Mouse (Mus musculus) kidney, embryonic 15.5 days (tissue): ENCODE measurements around the gene Wbp11. TPM values are rescaled to one million over a fixed set of nuclear protein-coding genes. Genes with fewer than 3 reads are reported as not detected.

ENCODE experiments used
- ATAC-seq: fragments of 200-750 bp; cut with Nextera tagmentation; replicated peaks from 2 replicates; pipeline ENCODE4 v1.8.0; 2017; ENCODE audit warnings: moderate TSS enrichment; ENCODE audit not compliant: low FRiP score
- H3K27ac ChIP-seq: fragments of 300-500 bp; sonication (generic); 2 replicates; pipeline ENCODE4 v1.5.1; 2015; ENCODE audit warnings: mild to moderate bottlenecking, inconsistent platforms
- H3K27me3 ChIP-seq: fragments of 300-500 bp; sonication (generic); 2 replicates; pipeline ENCODE4 v1.6.1; 2015; ENCODE audit warnings: inconsistent platforms
- H3K36me3 ChIP-seq: fragments of 300-500 bp; sonication (generic); 2 replicates; pipeline ENCODE4 v1.6.1; 2015; ENCODE audit warnings: inconsistent platforms
- H3K4me1 ChIP-seq: fragments of 300-500 bp; sonication (generic); 2 replicates; pipeline ENCODE4 v1.6.1; 2015; ENCODE audit warnings: inconsistent platforms
- H3K4me2 ChIP-seq: fragments of 300-500 bp; sonication (generic); 2 replicates; pipeline ENCODE4 v1.6.1; 2015; ENCODE audit warnings: moderate library complexity, mild to moderate bottlenecking, inconsistent platforms
- H3K4me3 ChIP-seq: fragments of 300-500 bp; sonication (generic); replicated peaks from 2 replicates; pipeline ENCODE4 v1.5.1; 2015; ENCODE audit warnings: mild to moderate bottlenecking, inconsistent platforms
- H3K9ac ChIP-seq: fragments of 300-500 bp; sonication (generic); 2 replicates; pipeline ENCODE4 v1.6.1; 2015; ENCODE audit warnings: mild to moderate bottlenecking, inconsistent platforms
- H3K9me3 ChIP-seq: fragments of 300-500 bp; sonication (generic); replicated peaks from 2 replicates; pipeline ENCODE4 v1.6.1; 2016; ENCODE audit warnings: inconsistent platforms
- WGBS: fragments of 180-500 bp; shearing (Covaris S2); methylation state at CpG from one replicate; pipeline ENCODE4 v1.1.7; 2015; ENCODE audit warnings: mixed read lengths; 5-methylcytosine and 5-hydroxymethylcytosine counted together
- polyA plus RNA-seq: library from polyadenylated mRNA; unstranded; fragments of >200 nt; fragmentation: Nextera tagmentation; extraction: Ambion mirVana; gene quantifications from 2 replicates; pipeline ENCODE4 v1.2.1, GENCODE M21; 2015

Gene Wbp11
- polyA plus RNA-seq, 1 experiment from 2014 or later = 120 TPM

GRCm38 (mm10) chr6:136855183-136855582 lies 27.1 kb upstream of the Wbp11 start:
- no peak overlapping the region for H3K4me3 ChIP-seq
- no peak for ATAC-seq
- WGBS = 68% methylated on average over 2 of the region's 2 CpGs
- H3K9ac ChIP-seq = no peak overlapping the region
- H3K4me1 ChIP-seq = peaks cover 51% of the 10 kb centered on the region
- H3K4me2 ChIP-seq = no peak overlapping the region
- no peaks in the 10 kb centered on the region for H3K9me3 ChIP-seq
- no peaks in the 10 kb centered on the region for H3K36me3 ChIP-seq
- no peaks in the 10 kb centered on the region for H3K27me3 ChIP-seq
- H3K27ac ChIP-seq = no peak overlapping the region

DNA sequence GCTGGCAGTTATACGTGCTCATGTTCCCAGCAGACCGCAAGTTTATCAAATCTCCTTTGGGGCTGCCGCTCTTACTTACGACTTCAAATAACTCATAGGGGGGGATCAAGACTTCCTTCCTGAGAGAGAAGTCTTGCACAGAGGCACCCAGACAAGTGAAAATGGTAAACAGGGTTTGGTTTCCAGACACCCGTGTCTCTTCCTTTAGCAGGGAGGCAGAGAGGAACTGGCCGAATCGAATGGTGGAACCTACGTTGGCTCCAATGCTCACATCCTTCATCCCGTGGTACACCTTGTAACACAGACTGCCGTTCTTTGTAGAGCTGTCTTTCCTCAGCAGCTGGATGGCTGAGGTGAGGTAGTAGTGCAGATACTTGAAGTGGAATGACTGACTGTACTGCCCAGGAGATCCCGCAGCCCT lies 26.3 kb upstream of the Wbp11 start:
- Histone ChIP-seq H3K9me3 (no peaks in the 10 kb centered on the region), H3K4me3 (no peak overlapping the region), H3K4me2 (no peak overlapping the region), H3K36me3 (no peaks in the 10 kb centered on the region), H3K4me1 (peaks cover 48% of the 10 kb centered on the region), H3K27ac (0 out of 2 replicates have a peak overlapping the region, but pooled peaks have one; percentile 6), H3K27me3 (no peaks in the 10 kb centered on the region), H3K9ac (no peak overlapping the region)
- no peak for ATAC-seq
- WGBS = 76% methylated on average over 11 of the region's 11 CpGs

- no peaks in the 10 kb centered on the region for H3K36me3 ChIP-seq
- no peak for ATAC-seq
- no peaks in the 10 kb centered on the region for H3K9me3 ChIP-seq
- peaks cover 37% of the 10 kb centered on the region for H3K4me1 ChIP-seq
- H3K27me3 ChIP-seq = no peaks in the 10 kb centered on the region
- no peak overlapping the region for H3K4me3 ChIP-seq
- WGBS = 38% methylated on average over 3 of the region's 3 CpGs
- H3K4me2 ChIP-seq = no peak overlapping the region
- no peak overlapping the region for H3K9ac ChIP-seq
- peak overlapping the region; percentile 81 for H3K27ac ChIP-seq
Observed at GRCm38 (mm10) chr6:136852762-136853161, 24.7 kb upstream of the Wbp11 start.

DNA sequence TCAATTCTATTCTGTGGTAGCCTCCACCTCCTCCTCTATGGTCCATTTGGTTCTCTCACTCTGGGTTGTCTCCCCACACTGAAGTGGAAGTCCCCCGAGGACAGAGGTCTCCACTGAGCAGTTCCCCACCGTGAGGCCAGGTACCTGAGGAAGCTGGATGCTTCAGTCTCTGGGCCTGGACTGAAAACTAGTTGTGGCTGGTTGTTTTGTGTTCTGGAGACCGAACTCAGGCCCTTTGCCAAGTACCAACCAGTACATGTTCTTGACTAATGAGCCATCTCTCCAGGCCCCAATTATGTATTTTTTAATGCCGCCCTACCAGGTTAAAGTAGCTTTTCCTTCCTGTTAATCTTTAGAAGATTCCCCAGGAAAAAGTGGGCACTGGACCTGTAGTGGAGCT lies 24.3 kb upstream of the Wbp11 start:
- Histone ChIP-seq H3K4me2 (no peak overlapping the region), H3K27me3 (no peaks in the 10 kb centered on the region), H3K4me1 (peaks cover 33% of the 10 kb centered on the region), H3K9ac (no peak overlapping the region), H3K4me3 (no peak overlapping the region), H3K36me3 (no peaks in the 10 kb centered on the region), H3K9me3 (no peaks in the 10 kb centered on the region), H3K27ac (peak overlapping the region; percentile 81)
- WGBS = 74% methylated on average over 4 of the region's 4 CpGs
- no peak; the same call in 1 of the 2 replicates for ATAC-seq

- 74% methylated on average over 6 of the region's 6 CpGs for WGBS
- H3K27ac ChIP-seq = peak overlapping the region; percentile 45; the same call in 1 of the 2 replicates
Observed at GRCm38 (mm10) chr6:136850267-136850666, 22.2 kb upstream of the Wbp11 start.

GRCm38 (mm10) chr6:136848971-136849370 lies 20.9 kb upstream of the Wbp11 start:
- Histone ChIP-seq H3K36me3 (no peaks in the 10 kb centered on the region), H3K4me3 (no peak overlapping the region), H3K4me2 (no peak overlapping the region), H3K9ac (no peak overlapping the region), H3K4me1 (peaks cover 9% of the 10 kb centered on the region), H3K27ac (no peak overlapping the region), H3K9me3 (no peaks in the 10 kb centered on the region), H3K27me3 (no peaks in the 10 kb centered on the region)
- WGBS = 89% methylated on average over 5 of the region's 5 CpGs
- ATAC-seq = no peak

More at GRCm38 (mm10) chr6:136850267-136850666, 22.2 kb upstream of the Wbp11 start:
- no peaks in the 10 kb centered on the region for H3K9me3 ChIP-seq
- no peaks in the 10 kb centered on the region for H3K27me3 ChIP-seq
- H3K4me2 ChIP-seq = no peak overlapping the region
- no peak overlapping the region for H3K4me3 ChIP-seq
- H3K4me1 ChIP-seq = peaks cover 14% of the 10 kb centered on the region
- ATAC-seq = no peak
- H3K9ac ChIP-seq = no peak overlapping the region
- no peaks in the 10 kb centered on the region for H3K36me3 ChIP-seq

DNA sequence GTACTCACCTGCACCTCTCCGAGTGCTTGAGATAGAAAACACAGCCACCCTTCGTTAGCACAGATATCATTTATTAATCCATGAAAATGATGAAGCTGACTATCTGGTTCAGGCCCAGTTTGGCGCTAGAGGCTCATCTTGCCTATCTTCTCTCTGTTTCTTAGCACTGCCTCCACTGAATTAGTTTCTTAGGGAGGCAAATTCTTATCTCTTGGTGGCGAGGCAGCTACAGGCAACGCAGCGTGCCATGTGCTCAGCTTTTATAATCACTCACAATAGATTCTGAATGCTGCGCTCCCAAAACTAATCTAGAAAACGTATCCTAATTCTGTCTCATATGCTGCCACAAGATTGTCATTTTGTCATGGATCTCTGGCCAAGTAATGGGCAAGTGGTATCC lies 20.4 kb upstream of the Wbp11 start:
- H3K4me2 ChIP-seq = no peak overlapping the region
- H3K4me1 ChIP-seq = peaks cover 9% of the 10 kb centered on the region
- no peak overlapping the region for H3K9ac ChIP-seq
- no peak overlapping the region for H3K4me3 ChIP-seq
- ATAC-seq = no peak
- no peaks in the 10 kb centered on the region for H3K36me3 ChIP-seq
- no peaks in the 10 kb centered on the region for H3K9me3 ChIP-seq
- no peak overlapping the region for H3K27ac ChIP-seq
- 87% methylated on average over 8 of the region's 8 CpGs for WGBS
- no peaks in the 10 kb centered on the region for H3K27me3 ChIP-seq

GRCm38 (mm10) chr6:136847790-136848189 lies 19.8 kb upstream of the Wbp11 start:
- H3K9ac ChIP-seq = no peak overlapping the region
- no peak overlapping the region for H3K4me2 ChIP-seq
- 25% methylated on average over 2 of the region's 2 CpGs for WGBS
- H3K9me3 ChIP-seq = no peaks in the 10 kb centered on the region
- H3K4me1 ChIP-seq = peaks cover 7% of the 10 kb centered on the region
- H3K27me3 ChIP-seq = no peaks in the 10 kb centered on the region
- H3K36me3 ChIP-seq = no peaks in the 10 kb centered on the region
- ATAC-seq = peak; percentile 56
- no peak overlapping the region for H3K27ac ChIP-seq
- H3K4me3 ChIP-seq = no peak overlapping the region

DNA sequence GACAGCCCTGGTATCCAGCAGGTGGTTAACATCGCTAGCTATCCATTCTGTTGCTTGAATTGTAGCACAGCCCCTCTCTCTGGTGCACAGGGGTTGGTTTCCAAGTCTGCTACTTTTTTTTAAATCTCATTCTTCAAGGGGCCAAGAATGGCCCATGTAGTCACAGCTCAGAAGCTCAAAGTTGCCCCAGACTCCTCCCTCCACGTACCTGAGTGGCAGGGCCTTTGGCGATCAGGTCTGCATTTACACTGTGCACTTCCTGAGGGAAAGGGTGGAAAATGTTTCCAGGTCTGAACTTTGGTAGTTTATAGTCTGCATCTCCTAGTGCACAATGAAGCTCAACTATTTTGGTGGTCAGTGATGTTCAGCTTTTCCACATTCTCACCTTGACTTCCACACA lies 19.2 kb upstream of the Wbp11 start:
- Histone ChIP-seq H3K4me1 (peaks cover 2% of the 10 kb centered on the region), H3K36me3 (no peaks in the 10 kb centered on the region), H3K4me2 (no peak overlapping the region), H3K9ac (no peak overlapping the region), H3K9me3 (no peaks in the 10 kb centered on the region), H3K27me3 (no peaks in the 10 kb centered on the region), H3K27ac (no peak overlapping the region), H3K4me3 (no peak overlapping the region)
- 93% methylated on average over 3 of the region's 3 CpGs for WGBS
- no peak for ATAC-seq

DNA sequence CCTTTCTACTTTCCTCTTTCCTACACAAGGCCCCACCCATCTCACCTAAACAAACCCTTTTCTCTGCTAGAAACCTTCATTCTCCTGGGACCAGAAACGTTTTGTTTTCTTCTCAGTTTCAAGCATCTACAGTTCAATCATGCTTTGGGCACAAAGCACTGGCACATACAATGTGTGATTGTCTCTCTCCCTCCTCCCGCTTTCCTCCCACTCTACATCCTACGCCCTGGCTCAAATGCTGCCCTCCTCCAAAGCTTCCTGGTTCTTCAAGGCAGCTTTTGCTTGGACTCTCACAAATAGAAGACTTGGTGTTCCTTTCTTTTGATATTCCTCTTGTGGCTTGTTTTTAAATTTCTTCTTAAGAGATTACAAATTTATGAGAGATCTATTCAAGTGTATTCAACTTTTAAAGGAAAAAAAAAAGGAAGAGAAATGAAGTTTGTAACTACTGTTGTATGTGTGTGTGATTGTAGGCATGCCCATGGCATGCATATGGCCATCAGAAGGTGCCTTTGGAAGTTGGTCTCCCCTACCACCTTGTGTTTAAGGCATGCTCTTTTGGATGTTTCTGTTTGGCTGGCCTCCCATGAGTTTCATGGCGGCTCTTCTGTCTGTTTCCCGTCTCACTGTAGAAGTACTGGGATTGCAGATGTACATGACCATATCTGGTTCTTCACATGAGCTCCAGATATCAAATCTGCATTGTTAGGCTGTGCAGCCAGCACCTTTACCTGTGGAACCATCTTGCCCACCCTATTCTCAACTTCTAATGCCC lies 17.9 kb upstream of the Wbp11 start:
- no peak overlapping the region for H3K9ac ChIP-seq

DNA sequence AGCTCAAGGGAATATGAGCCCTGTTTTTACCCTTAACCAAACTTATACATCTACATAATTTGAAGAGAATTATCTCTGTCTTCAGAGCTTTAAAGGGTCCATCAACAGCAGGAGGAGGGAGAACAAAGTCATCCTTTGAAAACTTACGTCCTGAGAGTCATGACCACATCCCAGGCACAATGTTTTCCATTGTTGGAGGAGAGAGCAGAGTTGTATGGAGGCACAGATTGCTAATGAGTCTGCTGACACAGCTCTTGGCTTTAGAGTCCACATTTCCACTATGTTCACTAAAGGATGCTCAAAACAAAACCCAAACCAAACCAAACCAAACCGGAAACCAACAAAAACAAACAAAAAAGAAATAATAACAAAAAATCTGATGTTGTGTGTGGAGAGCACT lies 16.9 kb upstream of the Wbp11 start:
- H3K9ac ChIP-seq = no peak overlapping the region
- WGBS = 81% methylated on average over 2 of the region's 2 CpGs

More for the DNA sequence above, 17.9 kb upstream of the Wbp11 start:
- 73% methylated on average over 5 of the region's 5 CpGs for whole genome bisulfite sequencing
- Histone ChIP-seq H3K4me3 (no peak overlapping the region), H3K27ac (no peak overlapping the region), H3K9me3 (no peaks in the 10 kb centered on the region), H3K36me3 (no peaks in the 10 kb centered on the region), H3K4me1 (no peaks in the 10 kb centered on the region), H3K4me2 (no peak overlapping the region), H3K27me3 (no peaks in the 10 kb centered on the region)
- ATAC-seq = no peak

DNA sequence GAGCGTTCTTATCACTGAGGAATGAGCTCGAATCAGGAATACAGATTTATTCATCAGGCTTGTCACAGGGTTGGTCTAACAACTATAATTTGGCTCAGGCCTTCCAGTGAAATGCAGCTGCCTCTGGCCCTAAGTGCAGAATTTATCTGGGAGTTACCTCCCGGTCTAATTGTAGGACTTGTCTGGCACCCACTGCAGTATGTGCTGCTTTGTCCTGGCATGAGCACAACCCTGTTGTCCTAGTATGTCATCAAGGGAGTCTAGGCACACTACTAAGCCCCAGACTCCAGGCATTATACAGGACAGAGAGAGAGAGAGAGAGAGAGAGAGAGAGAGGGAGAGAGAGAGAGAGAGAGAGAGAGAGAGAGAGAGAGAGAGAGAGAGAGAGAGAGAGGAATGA lies 9.3 kb upstream of the Wbp11 start:
- H3K27me3 ChIP-seq = no peaks in the 10 kb centered on the region
- no peak for ATAC-seq
- H3K4me1 ChIP-seq = no peaks in the 10 kb centered on the region
- H3K9ac ChIP-seq = no peak overlapping the region
- H3K36me3 ChIP-seq = no peaks in the 10 kb centered on the region
- H3K4me3 ChIP-seq = no peak overlapping the region
- H3K27ac ChIP-seq = no peak overlapping the region
- 84% methylated on average over 3 of the region's 3 CpGs for WGBS
- no peaks in the 10 kb centered on the region for H3K9me3 ChIP-seq
- H3K4me2 ChIP-seq = no peak overlapping the region

More for the DNA sequence above, 16.9 kb upstream of the Wbp11 start:
- ATAC-seq = no peak
- no peaks in the 10 kb centered on the region for H3K9me3 ChIP-seq
- no peaks in the 10 kb centered on the region for H3K4me1 ChIP-seq
- H3K27ac ChIP-seq = no peak overlapping the region
- no peak overlapping the region for H3K4me3 ChIP-seq
- H3K36me3 ChIP-seq = no peaks in the 10 kb centered on the region
- no peaks in the 10 kb centered on the region for H3K27me3 ChIP-seq
- no peak overlapping the region for H3K4me2 ChIP-seq

- 50% methylated on average over 4 of the region's 4 CpGs for WGBS
- no peaks in the 10 kb centered on the region for H3K36me3 ChIP-seq
- H3K4me1 ChIP-seq = no peaks in the 10 kb centered on the region
- H3K4me2 ChIP-seq = no peak within 1 kb of the TSS
- no peaks in the 10 kb centered on the region for H3K9me3 ChIP-seq
- H3K27ac ChIP-seq = no peak within 1 kb of the TSS
- H3K9ac ChIP-seq = no peak within 1 kb of the TSS
- peak within 1 kb of the TSS; percentile 11; the same call in 1 of the 2 replicates for H3K4me3 ChIP-seq
- H3K27me3 ChIP-seq = no peaks in the 10 kb centered on the region
- no peak for ATAC-seq
Observed at GRCm38 (mm10) chr6:136835352-136835751, 7.3 kb upstream of the Wbp11 start, which contains the start of gene Smco3. TSS of gene Smco3 (minus strand) at chr6:136835452.
